Mouse (Mus musculus): ENCODE results near the gene Dynll2. TPM values are rescaled to one million over a fixed set of nuclear protein-coding genes. Genes with fewer than 3 reads are reported as not detected.

Gene Dynll2
- polyA plus RNA-seq (2015; fragmentation: Nextera tagmentation; extraction: Ambion mirVana), result 32.4 and 37.0 TPM in 2 replicates

DNA sequence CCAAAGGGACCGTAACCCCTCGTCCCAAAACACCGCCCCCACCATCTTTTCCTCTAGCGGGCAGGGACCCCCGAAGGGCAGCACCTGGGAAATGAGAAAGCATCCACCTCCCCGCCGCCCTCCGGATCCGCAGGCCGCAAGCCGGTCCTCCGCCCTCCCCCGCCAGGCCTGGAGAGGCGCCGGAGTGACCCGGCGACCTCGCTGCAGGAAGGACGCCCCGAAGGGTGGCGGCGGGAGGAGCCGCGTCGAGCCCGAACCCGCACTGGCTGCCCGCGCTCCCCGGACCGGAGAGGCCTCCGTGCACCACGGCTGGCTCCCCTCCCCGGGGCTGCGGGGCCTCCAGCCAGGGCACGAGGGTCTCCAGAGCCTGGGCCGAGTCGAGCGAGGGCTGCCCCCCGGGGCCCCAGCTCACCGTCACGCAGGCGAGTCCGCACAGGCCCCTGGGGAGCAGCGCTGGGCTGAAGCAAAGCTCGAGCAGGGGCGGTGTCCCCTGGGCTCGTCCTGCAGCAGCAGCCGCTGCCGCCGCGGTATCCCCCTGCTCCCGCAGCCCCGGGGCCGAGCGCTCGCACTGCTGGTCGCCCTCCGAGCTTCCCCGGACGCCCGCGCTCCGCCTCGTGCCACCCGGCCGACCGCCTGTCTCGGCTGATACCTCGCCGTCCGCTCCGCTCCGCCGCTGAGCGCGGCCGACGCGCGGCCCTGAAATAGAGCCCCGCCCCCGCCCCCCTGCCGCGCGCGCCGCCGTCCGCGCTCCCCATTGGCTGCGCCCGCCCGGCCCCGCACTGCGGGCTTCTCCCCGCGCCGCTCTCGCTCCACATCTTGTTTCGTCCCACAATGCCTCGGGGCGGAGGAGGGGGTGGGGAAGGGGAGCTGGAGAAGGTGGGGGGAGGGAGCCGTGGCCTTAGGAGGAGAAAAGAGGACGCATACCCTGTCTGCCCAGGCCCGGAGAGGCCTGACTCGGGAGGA, at the start of gene Dynll2:
TSS of gene Dynll2 (minus strand) at position 703 of the 963 bp plus-strand sequence.
- Histone ChIP-seq H3K9ac (peak within 1 kb of the TSS; percentile 99), H3K9me3 (replicated peaks) (no peaks in the 10 kb centered on the region), H3K4me2 (peak within 1 kb of the TSS; percentile 87), H3K27me3 (no peaks in the 10 kb centered on the region), H3K36me3 (ENCODE audit: poor library complexity, severe bottlenecking) (peaks cover 18% of the 10 kb centered on the region), H3K4me3 (peak within 1 kb of the TSS; percentile 100), H3K27ac (peak within 1 kb of the TSS; percentile 96), H3K4me1 (peaks cover 36% of the 10 kb centered on the region)
- ATAC-seq, result peak; percentile 98
- under 1% methylated on average over 92 of the region's 107 CpGs for WGBS

DNA sequence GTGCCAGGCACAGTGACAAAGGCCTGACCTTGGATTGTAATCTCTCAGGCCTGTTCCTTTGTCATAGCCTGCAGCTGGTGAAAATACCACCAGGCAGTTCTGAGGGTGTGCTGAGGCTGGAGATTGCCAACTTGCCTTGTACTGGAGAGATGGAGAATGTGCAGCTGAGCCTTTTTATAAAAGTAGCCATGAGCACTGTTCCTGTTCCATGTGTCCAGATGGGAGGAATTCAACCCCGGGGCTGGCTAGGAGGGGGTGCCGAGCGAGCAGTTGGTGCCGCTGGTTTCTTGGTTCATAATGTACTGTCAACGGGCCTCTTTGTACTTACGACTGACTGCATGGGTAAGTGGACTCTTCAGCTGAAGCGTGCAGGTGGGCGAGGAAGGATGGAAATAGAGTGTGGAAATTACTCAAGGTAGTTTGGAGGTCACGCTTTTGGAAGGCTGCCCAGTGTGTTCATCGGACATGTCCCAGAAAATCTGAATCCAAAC, 49.5 kb upstream of the Dynll2 start:
- no peaks in the 10 kb centered on the region for H3K27me3 ChIP-seq
- H3K9ac ChIP-seq, result no peak overlapping the region
- ATAC-seq, result no peak
- H3K4me2 ChIP-seq, result no peak overlapping the region
- peaks cover 3% of the 10 kb centered on the region for H3K4me1 ChIP-seq
- no peak overlapping the region; the same call in 1 of the 2 replicates for H3K27ac ChIP-seq
- H3K4me3 ChIP-seq, result no peak overlapping the region
- no peaks in the 10 kb centered on the region for H3K9me3 ChIP-seq (replicated peaks)
- WGBS, result 75% methylated on average over 10 of the region's 10 CpGs
- H3K36me3 ChIP-seq (ENCODE audit: poor library complexity, severe bottlenecking), result 0 out of 2 replicates have a peak, but pooled peaks cover 6% of the 10 kb centered on the region

DNA sequence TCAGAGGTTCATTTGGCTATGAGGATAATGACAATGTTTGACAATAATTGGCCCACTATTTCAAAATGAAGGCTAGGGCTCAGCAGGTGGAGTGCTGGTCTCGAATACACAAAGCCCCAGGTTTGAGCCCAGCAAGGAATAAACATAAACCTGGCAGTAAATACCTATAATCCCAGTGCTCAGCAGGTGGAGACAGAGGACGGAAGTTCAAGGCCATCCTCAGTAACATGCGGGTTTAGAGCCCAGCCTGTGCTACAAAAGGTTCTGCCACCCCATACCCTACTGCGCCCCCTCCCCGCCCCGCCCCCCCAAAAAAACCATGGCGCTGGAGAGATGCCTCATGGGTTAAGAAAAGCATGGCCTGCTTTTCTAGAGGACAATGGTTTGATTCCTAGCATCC, 48.6 kb upstream of the Dynll2 start:
- no peaks in the 10 kb centered on the region for H3K9me3 ChIP-seq (replicated peaks)
- no peak overlapping the region for H3K9ac ChIP-seq
- WGBS, result 69% methylated on average over 7 of the region's 7 CpGs
- H3K36me3 ChIP-seq (ENCODE audit: poor library complexity, severe bottlenecking), result 0 out of 2 replicates have a peak, but pooled peaks cover 6% of the 10 kb centered on the region
- ATAC-seq, result no peak
- H3K27ac ChIP-seq, result no peak overlapping the region
- no peaks in the 10 kb centered on the region for H3K27me3 ChIP-seq
- peaks cover 3% of the 10 kb centered on the region for H3K4me1 ChIP-seq
- H3K4me3 ChIP-seq, result no peak overlapping the region
- H3K4me2 ChIP-seq, result no peak overlapping the region

DNA sequence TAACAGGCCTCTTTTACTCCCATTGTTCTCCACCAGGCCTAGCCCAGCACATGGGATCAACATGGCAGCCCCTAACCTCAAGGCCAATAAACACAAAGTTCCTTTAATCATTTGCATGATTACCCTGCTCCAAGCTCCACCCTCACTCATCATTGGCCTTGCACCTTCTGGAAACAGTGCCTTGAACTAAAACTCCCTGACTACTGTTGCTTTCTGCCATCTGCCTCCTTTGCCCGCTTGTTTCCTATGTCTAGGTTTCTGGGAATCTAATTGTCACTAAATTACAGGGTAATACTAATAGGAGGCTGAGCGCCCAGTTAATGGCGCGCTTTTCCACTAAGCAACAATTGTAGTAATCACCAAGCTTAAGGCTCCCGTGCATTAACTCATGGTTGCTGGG, 44.4 kb upstream of the Dynll2 start:
- Histone ChIP-seq H3K9me3 (replicated peaks) (no peaks in the 10 kb centered on the region), H3K27me3 (no peaks in the 10 kb centered on the region), H3K4me1 (peaks cover 24% of the 10 kb centered on the region), H3K9ac (no peak overlapping the region), H3K27ac (peak overlapping the region; percentile 79), H3K4me2 (no peak overlapping the region), H3K36me3 (ENCODE audit: poor library complexity, severe bottlenecking) (0 out of 2 replicates have a peak, but pooled peaks cover 6% of the 10 kb centered on the region), H3K4me3 (no peak overlapping the region)
- peak; percentile 56 for ATAC-seq
- WGBS, result 78% methylated on average over 5 of the region's 5 CpGs

DNA sequence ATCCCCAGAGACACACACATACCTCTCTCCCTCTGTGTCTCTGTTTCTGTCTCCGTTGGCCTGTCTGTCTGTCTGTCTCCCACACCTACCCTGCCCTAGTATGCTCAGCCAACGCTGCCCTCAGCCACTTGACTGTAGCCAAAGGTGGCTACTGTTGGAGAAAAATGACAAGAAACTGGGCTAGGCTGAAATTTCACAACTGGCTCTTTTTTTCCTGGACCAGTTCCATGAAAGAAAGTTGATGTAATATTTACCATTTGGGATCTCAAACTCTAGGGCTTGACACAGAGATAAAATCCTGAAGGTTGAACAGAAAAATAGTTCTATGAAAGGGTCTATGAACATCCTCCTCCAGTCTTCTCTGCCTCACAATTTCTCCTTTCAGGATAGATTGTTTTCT, 43.5 kb upstream of the Dynll2 start:
- no peaks in the 10 kb centered on the region for H3K9me3 ChIP-seq (replicated peaks)
- H3K9ac ChIP-seq, result no peak overlapping the region
- no peak overlapping the region for H3K4me3 ChIP-seq
- 92% methylated on average over 2 of the region's 2 CpGs for WGBS
- peaks cover 23% of the 10 kb centered on the region for H3K4me1 ChIP-seq
- H3K36me3 ChIP-seq (ENCODE audit: poor library complexity, severe bottlenecking), result 0 out of 2 replicates have a peak, but pooled peaks cover 6% of the 10 kb centered on the region
- H3K4me2 ChIP-seq, result 0 out of 2 replicates have a peak overlapping the region, but pooled peaks have one; percentile 3
- no peak for ATAC-seq
- 0 out of 2 replicates have a peak overlapping the region, but pooled peaks have one; percentile 79 for H3K27ac ChIP-seq
- H3K27me3 ChIP-seq, result no peaks in the 10 kb centered on the region

- no peak for ATAC-seq
- Histone ChIP-seq H3K27me3 (no peaks in the 10 kb centered on the region), H3K36me3 (ENCODE audit: poor library complexity, severe bottlenecking) (0 out of 2 replicates have a peak, but pooled peaks cover 6% of the 10 kb centered on the region), H3K9me3 (replicated peaks) (no peaks in the 10 kb centered on the region), H3K4me3 (no peak overlapping the region), H3K27ac (no peak overlapping the region), H3K9ac (no peak overlapping the region), H3K4me2 (no peak overlapping the region), H3K4me1 (peaks cover 23% of the 10 kb centered on the region)
- 90% methylated on average over 7 of the region's 7 CpGs for WGBS
Observed at GRCm38 (mm10) chr11:88030219-88030618, 42.9 kb upstream of the Dynll2 start.

DNA sequence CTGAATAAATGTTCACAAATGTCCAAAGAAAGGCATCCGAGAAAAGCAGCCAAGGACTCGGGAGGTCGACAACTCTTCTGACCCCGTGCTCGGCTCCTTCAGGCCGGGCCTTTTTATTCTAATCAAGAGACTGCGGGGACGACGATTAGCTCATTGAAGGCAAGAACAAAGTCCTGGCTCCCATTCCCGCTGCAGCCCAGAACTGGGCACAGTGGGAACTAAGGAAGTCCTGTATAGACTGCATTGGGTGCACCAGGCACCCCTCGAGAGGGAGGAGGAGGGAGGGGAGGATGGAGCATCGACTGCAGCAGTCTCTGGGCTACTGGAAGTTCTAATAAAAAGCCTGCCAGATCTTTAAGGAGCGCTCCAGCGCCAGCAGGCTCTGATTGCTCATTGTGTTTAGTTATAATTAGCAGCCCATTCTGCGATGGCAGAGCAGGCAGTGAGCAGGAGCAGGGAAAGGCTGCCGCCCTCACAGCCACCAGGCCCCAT, 40.9 kb upstream of the Dynll2 start:
- Histone ChIP-seq H3K9me3 (replicated peaks) (no peaks in the 10 kb centered on the region), H3K36me3 (ENCODE audit: poor library complexity, severe bottlenecking) (no peaks in the 10 kb centered on the region), H3K27me3 (no peaks in the 10 kb centered on the region), H3K9ac (peak overlapping the region; percentile 37; the same call in 1 of the 2 replicates), H3K4me1 (peaks cover 23% of the 10 kb centered on the region), H3K27ac (peak overlapping the region; percentile 80), H3K4me2 (peak overlapping the region; percentile 34), H3K4me3 (no peak overlapping the region)
- peak; percentile 88 for ATAC-seq
- WGBS, result 4% methylated on average over 16 of the region's 16 CpGs

GRCm38 (mm10) chr11:88027391-88028035, 40.2 kb upstream of the Dynll2 start:
- Histone ChIP-seq H3K27me3 (no peaks in the 10 kb centered on the region), H3K4me1 (peaks cover 23% of the 10 kb centered on the region), H3K36me3 (ENCODE audit: poor library complexity, severe bottlenecking) (no peaks in the 10 kb centered on the region), H3K4me2 (peak overlapping the region; percentile 34), H3K4me3 (no peak overlapping the region), H3K27ac (peak overlapping the region; percentile 80), H3K9me3 (replicated peaks) (no peaks in the 10 kb centered on the region), H3K9ac (no peak overlapping the region)
- 34% methylated on average over 9 of the region's 9 CpGs for WGBS
- no peak for ATAC-seq

GRCm38 (mm10) chr11:88023933-88024332, 36.6 kb upstream of the Dynll2 start:
- no peak overlapping the region for H3K4me2 ChIP-seq
- H3K36me3 ChIP-seq (ENCODE audit: poor library complexity, severe bottlenecking), result no peaks in the 10 kb centered on the region
- no peak for ATAC-seq
- WGBS, result 93% methylated on average over 2 of the region's 2 CpGs
- H3K27me3 ChIP-seq, result no peaks in the 10 kb centered on the region
- H3K9ac ChIP-seq, result no peak overlapping the region
- no peak overlapping the region for H3K4me3 ChIP-seq
- H3K4me1 ChIP-seq, result peaks cover 19% of the 10 kb centered on the region
- no peak overlapping the region for H3K27ac ChIP-seq
- H3K9me3 ChIP-seq (replicated peaks), result no peaks in the 10 kb centered on the region

DNA sequence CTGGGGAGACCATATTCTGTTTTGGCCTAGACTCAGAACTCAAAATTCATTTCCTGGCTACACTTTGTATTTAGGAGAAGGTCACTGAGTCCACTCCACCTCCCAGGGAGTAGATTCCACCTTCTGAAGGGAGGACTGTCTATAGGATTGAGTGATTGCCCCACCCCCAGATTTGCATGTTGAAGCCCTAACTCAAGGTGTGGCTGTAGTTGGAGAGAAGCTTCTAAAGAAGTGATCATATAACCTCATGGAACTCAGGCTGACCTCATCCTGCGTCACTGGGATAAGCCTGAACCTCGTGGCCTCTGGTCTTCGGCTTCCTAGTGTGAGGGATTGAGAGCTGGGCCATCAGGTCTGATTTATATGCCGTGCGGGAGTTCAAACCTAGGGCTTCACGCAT, 28.5 kb upstream of the Dynll2 start:
- WGBS, result 85% methylated on average over 6 of the region's 6 CpGs
- no peak overlapping the region for H3K9ac ChIP-seq
- H3K4me2 ChIP-seq, result no peak overlapping the region
- no peak overlapping the region for H3K27ac ChIP-seq
- no peaks in the 10 kb centered on the region for H3K27me3 ChIP-seq
- no peaks in the 10 kb centered on the region for H3K9me3 ChIP-seq (replicated peaks)
- 0 out of 2 replicates have a peak, but pooled peaks cover 4% of the 10 kb centered on the region for H3K4me1 ChIP-seq
- no peak for ATAC-seq
- H3K4me3 ChIP-seq, result no peak overlapping the region
- no peaks in the 10 kb centered on the region for H3K36me3 ChIP-seq (ENCODE audit: poor library complexity, severe bottlenecking)

DNA sequence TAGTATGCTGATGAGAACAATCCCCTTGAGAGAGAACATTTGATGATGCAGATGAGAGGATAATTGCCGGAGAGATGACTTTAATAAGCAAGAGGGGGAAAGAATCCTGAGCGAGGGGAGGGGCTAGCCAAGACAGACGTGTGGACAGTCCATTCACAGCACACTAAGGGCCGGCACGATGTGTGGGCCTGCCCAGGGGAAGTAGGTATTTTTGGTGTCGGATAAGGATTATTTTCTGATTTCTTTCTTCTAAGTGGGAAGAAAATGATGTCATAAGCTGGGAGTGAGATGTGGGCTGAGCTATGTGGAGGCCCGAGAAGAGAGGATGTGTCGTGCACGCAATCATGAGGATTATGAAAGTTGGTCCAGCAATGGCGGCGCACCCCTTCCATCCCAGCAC, 27.8 kb upstream of the Dynll2 start:
- no peak overlapping the region for H3K9ac ChIP-seq
- H3K36me3 ChIP-seq (ENCODE audit: poor library complexity, severe bottlenecking), result no peaks in the 10 kb centered on the region
- H3K9me3 ChIP-seq (replicated peaks), result no peaks in the 10 kb centered on the region
- no peak for ATAC-seq
- H3K4me3 ChIP-seq, result no peak overlapping the region
- no peak overlapping the region for H3K4me2 ChIP-seq
- peaks cover 6% of the 10 kb centered on the region for H3K4me1 ChIP-seq
- H3K27me3 ChIP-seq, result no peaks in the 10 kb centered on the region
- no peak overlapping the region for H3K27ac ChIP-seq
- WGBS, result 86% methylated on average over 11 of the region's 11 CpGs

DNA sequence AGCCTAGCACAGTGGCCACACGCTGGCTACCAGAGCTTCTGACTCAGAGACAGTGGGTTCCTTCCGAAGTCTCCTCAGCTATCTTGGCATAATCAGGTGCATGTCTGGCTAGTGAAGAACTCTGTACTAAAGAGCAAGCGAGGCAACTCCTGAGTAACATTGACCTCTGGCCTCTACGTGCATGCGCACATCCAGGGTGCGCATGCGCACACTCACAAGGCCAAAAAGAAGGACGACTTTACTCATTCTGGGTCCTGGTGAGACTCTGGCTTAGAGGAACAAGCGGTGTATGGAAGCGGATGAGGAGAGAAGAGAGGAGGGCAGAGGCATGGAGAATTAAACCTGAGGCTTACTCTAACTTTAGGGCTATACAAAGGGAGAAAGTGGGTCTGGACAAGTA, 26.3 kb upstream of the Dynll2 start:
- Histone ChIP-seq H3K4me3 (no peak overlapping the region), H3K9me3 (replicated peaks) (no peaks in the 10 kb centered on the region), H3K36me3 (ENCODE audit: poor library complexity, severe bottlenecking) (no peaks in the 10 kb centered on the region), H3K4me1 (peaks cover 21% of the 10 kb centered on the region), H3K9ac (no peak overlapping the region), H3K4me2 (no peak overlapping the region), H3K27ac (no peak overlapping the region), H3K27me3 (no peaks in the 10 kb centered on the region)
- no peak for ATAC-seq
- WGBS, result 90% methylated on average over 10 of the region's 10 CpGs

All from forebrain, embryonic 13.5 days (tissue).